Mouse (Mus musculus) CH12.LX (cell line): ENCODE measurements around the gene Ak9.

ENCODE experiments used
- CTCF ChIP-seq, 2 experiments: IDR thresholded peaks in 1 of 2; conservative IDR thresholded peaks in 1 of 2; 2 replicates each; pipeline ENCODE4 v1.5.1; 2011 to 2012; ENCODE audit warnings: low read depth in 2 of 2, low read length in 2 of 2, improper control_type of control experiment in 1 of 2, inconsistent platforms in 1 of 2, mild to moderate bottlenecking in 1 of 2, moderate library complexity in 1 of 2
- ELF1 ChIP-seq: IDR thresholded peaks from 2 replicates; pipeline ENCODE4 v1.6.1; 2014; ENCODE audit warnings: low read depth, mild to moderate bottlenecking, inconsistent platforms, low read length, improper control_type of control experiment
- HCFC1 ChIP-seq: IDR thresholded peaks from 2 replicates; pipeline ENCODE4 v1.6.1; 2012; ENCODE audit warnings: low read depth, mild to moderate bottlenecking, inconsistent platforms, low read length, improper control_type of control experiment
- MAFK ChIP-seq: IDR thresholded peaks from 2 replicates; pipeline ENCODE4 v1.6.1; 2011; ENCODE audit warnings: low read length, improper control_type of control experiment; ENCODE audit not compliant: insufficient replicate concordance
- POLR2A ChIP-seq: IDR thresholded peaks from 2 replicates; pipeline ENCODE4 v1.6.1; 2011; ENCODE audit warnings: low read depth, mild to moderate bottlenecking, improper control_type of control experiment, low read length
- USF1 ChIP-seq: IDR thresholded peaks from 2 replicates; pipeline ENCODE4 v1.6.1; 2014; ENCODE audit warnings: low read depth, mild to moderate bottlenecking, inconsistent platforms, low read length, improper control_type of control experiment

DNA sequence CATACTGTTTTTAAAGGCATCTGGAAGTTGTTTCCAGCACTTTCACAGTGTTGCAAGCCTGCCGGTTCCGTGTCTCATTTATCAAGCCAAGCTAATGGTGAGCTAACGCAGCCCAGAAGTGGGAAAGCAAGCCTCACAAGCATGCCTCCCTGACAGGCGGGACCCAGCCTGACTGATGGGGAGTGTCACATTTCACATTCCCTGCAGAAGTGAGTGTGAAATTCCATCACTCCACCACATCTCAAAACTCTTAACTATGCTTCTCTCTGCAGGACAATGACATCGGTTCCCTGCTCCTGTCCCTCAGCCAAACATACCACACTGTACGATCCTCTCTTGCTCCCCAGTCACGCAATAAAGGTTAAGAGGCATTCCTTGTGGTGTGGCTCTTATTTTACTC is 10.8 kb upstream of the Ak9 start:
- TF ChIP-seq USF1: no peak
- TF ChIP-seq CTCF (conservative IDR thresholded peaks at IDR 0.05 in 1 of 2, IDR thresholded peaks at IDR 0.05 in 1 of 2; ENCODE audit: low read depth in 2 of 2, low read length in 2 of 2): no peak
- no peak for TF ChIP-seq ELF1
- no peak for TF ChIP-seq POLR2A
- TF ChIP-seq HCFC1: no peak
- no peak for TF ChIP-seq MAFK
